Mouse (Mus musculus): ENCODE results near the gene Trim63.

DNA sequence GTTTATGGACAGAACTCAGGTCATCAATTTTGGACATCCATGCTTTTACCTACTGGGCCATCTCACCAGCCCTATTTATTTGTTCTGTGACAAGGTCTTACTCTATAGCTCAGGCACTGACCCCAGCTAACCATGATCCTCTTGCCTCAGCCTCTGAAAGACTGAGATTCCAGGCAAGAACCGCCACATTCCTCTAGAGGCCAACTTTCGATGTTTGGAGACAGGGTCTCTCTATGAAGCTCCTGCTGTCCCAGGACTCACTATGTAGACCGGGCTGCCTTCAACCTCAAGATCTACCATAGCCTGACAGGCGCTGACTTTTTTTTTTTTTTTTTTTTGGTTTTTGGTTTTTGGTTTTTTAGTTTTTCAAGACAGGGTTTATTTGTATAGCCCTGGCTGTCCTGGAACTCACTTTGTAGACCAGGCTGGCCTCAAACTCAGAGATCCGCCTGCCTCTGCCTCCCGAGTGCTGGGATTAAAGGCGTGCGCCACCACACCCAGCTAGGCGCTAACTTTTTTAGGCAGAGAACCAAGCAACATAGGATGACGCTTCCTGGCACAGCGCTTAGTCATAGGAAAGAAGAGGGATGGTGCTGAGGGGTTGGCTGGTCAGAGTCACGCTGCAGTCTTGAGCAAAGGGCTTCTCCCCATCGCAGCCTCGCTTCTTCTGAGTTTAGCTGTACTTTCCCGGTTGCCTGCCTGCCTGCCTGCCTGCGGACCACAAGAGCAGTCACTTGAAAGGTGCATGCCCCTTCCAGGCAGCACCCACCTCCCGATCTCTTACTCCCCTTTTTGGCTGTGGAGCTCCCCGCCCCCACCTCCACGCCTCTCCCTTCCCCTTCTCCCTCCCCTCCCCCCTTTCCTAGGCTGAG, 16.1 kb upstream of the Trim63 start:
- TF ChIP-seq CTCF (IDR thresholded peaks at IDR 0.05; ENCODE audit: low read depth, low read length) (no peak), POLR2A (IDR thresholded peaks at IDR 0.05; ENCODE audit: extremely low read depth, insufficient read depth, low read length) (no peak)
